Mouse (Mus musculus) left cerebral cortex, postnatal 10 days (tissue): ENCODE results near the gene Hnrnpul1. TPM values are rescaled to one million over a fixed set of nuclear protein-coding genes. Genes with fewer than 3 reads are reported as not detected.
"Not testable (repeated sequence)": the region's sequence is repeated elsewhere in the genome, so short reads cannot be mapped to it uniquely, and the experiment has no call there.

Source experiments
- DNase-seq, 2 experiments: peaks; one replicate each; pipeline ENCODE4 v3.0.0; 2021 to 2022; ENCODE audit warnings: low spot score in 2 of 2, mixed read lengths in 1 of 2; ENCODE audit errors: extremely low spot score in 1 of 2
- intact Hi-C: fragments of 180-260 bp; cut with DNase I; formaldehyde crosslinking; loops from one replicate; pipeline ENCODE4 v1.15.1; 2025
- total RNA-seq, 2 experiments: library from RNA; stranded (reverse); gene quantifications; 2 replicates each; pipeline ENCODE4 v1.2.3; 2021

Gene Hnrnpul1
- total RNA-seq, 2 experiments from 2014 or later, result 116 to 117 TPM

- intact Hi-C loops, result no loop called here
Measured at GRCm38 (mm10) chr7:25729862-25730261, 24.7 kb downstream of the Hnrnpul1 start.

DNA sequence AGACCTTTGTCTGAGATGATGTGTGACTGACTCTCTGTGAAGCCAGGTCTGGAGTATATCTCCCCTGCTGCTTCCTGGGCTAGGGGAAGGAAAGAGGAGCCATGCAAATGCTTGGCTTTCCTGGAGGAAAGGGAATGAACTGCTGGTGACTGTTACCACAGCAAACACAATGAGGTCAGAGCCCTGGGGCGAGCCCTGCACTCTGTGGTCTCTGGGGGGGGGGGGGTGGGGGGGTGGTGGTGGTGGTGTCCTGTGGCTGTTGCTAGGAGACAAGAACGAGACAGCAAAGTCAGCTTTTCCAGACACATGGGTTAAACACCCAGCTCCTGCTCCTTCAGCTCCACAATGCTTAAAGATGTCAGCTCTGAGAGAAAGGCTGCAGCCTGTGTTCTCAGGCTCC, 25.2 kb downstream of the Hnrnpul1 start:
- intact Hi-C loops, result no loop called here

More at GRCm38 (mm10) chr7:25729862-25730261, 24.7 kb downstream of the Hnrnpul1 start:
- no peak for DNase-seq

DNA sequence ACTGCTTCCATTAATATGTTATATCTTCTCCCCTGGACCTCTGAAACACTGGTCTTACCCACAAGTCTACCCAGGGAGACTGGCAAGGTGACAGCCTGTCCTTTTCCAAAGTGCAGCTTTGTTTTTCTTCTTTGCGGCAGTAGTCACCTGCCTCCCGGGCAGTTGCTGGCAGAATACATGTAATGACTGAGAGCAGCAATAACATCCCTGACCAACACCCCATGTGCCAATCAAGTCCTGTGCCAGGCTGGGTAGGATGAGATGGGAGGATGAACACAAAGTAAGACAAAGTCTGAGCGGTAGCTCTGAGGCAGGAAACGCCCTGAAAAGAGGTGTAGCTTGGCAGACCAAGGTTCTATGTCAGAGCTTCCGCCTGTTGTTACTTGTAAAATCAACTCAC, 26.8 kb downstream of the Hnrnpul1 start:
- intact Hi-C loops, result no loop called here
- no peak for DNase-seq

More for the DNA sequence above, 25.2 kb downstream of the Hnrnpul1 start:
- DNase-seq, result no peak

DNA sequence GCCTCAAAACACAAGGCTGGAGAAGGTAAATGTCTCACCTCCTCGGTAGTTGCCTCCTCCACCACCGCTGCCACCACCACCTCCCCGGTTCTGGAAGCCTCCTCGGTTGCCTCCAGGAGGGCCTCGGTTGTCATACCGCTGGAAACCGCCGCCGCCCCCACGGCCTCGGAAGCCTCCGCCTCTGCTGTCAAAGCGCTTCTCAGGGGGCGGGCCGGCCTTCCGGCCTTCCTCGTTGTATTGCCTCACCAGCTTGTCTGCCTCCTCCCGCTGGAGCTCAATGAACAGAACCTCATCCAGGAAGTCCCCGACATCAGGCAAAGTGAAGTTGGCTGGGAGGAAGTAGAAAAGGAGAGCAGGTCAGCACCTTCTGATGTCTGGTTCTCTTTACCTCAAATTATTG, 28.7 kb downstream of the Hnrnpul1 start:
- DNase-seq, result peak in 1 of 2 experiments; percentile 50
- intact Hi-C loops, result no loop called here

DNA sequence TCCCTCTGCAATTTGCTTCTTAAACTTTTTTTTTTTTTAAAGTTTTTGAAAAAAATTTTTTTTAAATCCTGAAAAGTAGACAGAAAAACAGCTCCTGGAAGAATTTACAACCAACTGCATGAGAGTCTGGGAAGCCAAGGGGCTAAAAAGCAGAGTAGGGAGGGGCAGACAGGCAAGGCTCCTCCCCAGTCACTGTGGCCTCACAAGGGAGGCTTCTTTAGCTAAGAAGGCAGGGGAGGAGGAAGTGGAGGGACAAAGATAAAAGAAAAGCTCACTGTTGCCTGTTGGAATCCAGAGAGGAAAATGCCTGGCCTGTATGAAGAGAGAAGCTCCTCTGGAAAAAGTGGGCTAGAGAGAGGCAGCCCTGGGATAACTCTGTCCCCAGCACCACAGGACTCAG, 32.8 kb downstream of the Hnrnpul1 start:
- DNase-seq, intact Hi-C loops: not testable (repeated sequence)

DNA sequence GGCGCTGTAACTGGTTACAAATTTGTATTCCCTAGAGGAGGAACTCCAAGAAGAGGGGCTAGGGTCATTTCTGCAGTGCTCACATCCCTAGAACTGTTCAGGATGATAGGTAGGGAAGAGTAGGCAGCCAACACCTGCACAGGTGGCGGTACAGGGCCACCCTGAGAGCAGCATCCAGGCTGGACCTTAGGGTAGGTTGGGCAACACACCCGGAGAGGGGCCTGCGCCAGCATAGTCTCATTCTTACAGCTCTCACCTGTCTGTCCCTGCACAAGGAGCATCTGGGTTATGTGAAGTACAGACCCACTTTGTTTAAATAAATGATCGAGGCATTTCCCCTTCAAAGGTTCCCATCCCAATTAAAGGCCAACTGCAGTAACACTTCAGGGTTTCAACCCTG, 33.8 kb downstream of the Hnrnpul1 start:
- DNase-seq, result no peak
- intact Hi-C loops, result no loop called here

DNA sequence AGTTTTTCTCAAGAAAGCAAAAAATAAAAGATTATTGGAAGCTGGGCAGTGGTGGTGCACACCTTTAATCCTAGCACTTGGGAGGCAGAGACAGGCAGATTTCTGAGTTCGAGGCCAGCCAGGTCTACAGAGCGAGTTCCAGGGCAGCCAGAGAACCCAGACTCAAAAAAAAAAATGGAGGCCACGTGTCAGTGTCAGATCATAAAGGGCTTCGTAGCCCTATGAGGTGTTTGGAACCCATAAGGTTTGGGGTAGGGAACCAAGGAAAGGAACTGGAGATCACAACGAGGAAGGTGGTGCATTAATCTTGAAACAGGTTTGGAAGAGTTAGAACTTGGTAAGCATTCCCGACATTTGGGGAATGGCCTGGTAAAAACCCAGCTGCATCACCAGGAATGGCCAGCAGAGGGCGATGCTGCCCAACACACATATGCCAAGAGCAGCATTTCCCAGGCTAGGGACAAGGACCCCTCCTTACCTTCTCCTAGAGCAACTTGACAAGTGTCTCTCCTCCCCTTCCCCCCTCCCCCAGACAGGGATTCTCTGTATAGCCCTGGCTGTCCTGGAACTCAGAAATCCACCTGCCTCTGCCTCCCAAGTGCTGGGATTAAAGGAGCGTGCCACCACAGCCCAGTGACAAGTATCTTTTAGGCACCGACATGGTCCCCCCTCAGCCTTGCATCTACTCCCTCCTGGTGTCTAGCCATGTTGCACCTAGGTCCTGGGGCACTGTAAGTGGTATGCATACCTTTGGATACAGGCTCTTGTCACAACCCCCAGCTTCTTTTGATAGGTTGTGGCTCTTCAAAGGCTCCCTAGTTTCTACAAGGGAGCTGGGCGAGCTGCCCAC, 34.6 kb downstream of the Hnrnpul1 start:
- intact Hi-C loops, result no loop called here
- DNase-seq, result peak; percentile 59 to 77

DNA sequence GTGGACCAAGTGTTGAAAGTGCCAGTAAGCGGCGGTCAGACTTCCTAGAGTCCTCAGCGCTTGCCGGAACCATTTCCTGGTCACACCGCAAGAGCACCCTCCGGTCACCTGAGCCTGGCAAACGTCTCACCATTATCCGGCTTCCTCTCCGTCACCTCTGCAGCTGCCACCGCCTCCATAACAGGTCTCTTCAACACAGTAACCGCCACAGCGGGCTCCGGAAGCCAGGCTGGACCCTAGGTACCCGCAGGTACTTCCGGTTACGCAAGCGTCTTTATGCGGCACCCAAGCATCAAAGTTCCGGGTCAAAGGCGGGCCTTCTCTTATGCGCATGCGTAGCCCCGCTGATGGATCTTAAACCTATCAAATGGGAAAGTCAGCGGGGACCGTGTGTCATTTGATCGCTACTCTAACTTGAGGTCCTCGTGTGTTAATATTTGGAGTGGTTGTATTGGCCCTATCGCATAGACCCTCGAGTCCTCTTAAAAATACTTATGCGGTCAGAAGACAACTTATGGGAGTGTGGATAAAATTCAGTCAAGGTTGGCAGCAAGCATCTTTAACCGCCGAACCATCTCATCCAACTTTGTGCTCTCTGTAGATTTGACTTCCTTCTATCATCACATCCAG, 35.7 kb downstream of the Hnrnpul1 start, which contains the start of gene Ccdc97:
Ccdc97 (minus strand) TSS at position 301 of the 630 bp plus-strand sequence.
- DNase-seq, result peak; percentile 93 to 94
- intact Hi-C loops, result no loop called here

GRCm38 (mm10) chr7:25717478-25717877, 37.1 kb downstream of the Hnrnpul1 start:
- intact Hi-C loops, result no loop called here
- no peak for DNase-seq

DNA sequence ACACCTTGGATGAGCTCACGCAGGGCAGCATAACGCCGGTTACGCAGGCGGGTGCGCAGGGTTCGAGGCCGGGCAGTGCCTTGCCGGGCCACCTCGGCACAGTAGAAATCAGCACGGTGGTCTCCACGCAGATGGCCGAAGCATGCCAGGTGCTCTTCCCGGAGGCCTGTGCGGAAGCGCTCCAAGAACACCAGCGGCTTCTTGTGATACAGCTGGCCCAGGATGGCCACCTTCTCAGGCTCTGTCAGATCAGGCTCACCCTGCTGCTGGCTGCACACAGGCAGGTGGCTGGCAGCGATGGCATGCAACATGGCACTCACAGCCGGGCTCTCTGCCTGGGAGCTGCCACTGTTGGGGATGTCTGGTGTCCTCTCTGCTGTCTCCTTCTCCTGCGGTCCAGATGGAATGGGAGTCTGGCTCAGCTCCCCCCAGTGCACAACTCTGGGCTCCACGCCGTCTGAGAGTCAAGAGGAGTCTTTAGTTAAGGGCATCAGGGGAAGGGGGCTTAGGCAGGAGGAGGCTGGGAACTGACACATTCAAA, 38.8 kb downstream of the Hnrnpul1 start:
- DNase-seq, result no peak
- intact Hi-C loops, result no loop called here

DNA sequence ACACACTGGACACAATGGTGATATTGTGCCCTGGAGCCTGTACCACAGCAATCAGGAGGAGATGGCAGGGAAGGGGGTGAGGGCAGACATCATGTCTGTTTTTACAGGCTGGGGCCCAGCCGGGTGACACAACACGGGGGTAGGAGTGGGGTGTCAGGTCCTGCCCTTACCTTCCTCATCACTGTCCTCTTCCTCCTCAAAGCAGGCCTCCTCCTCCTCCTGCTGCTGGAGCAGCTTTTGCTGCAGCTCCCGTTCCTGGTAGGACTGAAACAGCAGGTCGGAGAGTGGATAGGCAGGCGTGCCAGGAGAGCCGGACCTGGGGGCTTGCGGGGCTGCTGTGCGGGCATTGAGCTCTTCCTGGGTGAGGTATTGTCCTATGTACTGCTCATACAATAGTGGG, 40.0 kb downstream of the Hnrnpul1 start:
- intact Hi-C loops, result no loop called here

DNA sequence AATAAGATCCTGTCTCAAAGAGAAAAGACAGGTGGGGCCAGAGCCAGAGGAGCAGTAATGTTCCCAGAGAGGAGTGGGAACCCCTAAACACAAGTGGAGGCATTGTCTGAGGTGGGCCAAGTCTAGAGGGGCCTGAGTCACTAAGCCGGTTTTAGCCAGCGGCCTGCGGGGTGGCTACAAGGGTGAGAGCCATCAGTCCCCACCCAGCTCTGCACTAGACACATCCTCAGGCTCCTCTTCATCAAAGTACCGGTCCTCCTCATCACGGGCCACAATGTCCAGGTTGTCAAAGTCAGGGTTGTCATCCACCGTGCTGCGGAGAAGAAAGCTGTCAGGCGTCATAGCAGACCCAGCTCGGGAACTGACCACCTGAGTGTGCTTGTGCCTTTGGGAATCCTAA, 41.8 kb downstream of the Hnrnpul1 start:
- intact Hi-C loops, result no loop called here
- no peak for DNase-seq

More for the DNA sequence above, 40.0 kb downstream of the Hnrnpul1 start:
- no peak for DNase-seq

- intact Hi-C loops, result no loop called here
- peak in 1 of 2 experiments; percentile 83 for DNase-seq
Measured at GRCm38 (mm10) chr7:25711731-25712197, 42.8 kb downstream of the Hnrnpul1 start.

DNA sequence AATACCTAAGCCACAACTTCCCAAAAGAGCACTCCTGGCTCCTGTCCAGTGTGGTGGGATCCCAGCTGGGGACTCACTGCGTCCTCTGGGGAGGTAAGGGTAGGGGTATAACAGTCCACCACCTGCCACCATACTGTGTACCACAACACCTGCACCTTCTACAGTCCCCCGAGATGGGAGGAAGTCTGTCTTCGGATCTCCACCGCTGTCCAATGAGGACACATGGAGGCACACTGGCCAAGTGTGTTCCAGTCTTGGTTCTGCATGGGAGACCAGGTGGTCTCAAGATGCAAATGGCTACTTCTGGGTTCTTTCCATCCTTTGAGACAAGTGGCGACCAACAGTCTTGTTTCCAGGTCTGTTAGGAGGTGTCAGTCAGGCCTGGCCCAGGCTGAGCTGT, 43.4 kb downstream of the Hnrnpul1 start:
- intact Hi-C loops, result no loop called here
- DNase-seq, result no peak

DNA sequence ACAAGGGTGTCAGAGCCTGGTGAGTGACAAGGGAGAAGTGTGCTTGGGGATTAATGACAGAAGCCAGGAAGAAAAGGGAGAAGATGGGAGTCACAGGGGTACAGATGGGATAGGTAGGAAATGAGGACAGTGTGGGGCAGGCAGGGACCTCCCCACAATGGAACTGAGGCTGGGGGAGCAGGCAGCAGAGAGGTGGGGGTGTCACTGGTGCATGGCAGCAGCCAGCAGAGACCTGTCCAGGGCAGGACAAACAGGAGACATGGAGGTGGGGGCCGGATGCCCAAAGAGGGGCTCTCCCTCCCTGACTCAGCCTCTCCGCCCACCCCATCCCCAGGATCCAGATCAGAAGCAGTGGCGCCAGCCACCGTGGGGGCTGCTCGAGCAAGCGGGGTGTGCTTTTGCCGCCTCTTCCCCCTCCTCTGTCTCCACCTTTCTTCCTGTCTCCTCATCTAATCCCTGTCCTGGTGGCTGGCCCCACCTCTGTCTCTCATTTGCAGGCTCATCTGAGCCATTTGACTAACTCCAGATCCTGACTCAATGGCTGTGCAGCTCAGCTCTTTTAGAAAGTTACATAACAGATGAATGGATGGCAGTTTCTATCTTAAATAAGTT, 43.9 kb downstream of the Hnrnpul1 start:
- intact Hi-C loops, result no loop called here

GRCm38 (mm10) chr7:25709961-25710360, 44.6 kb downstream of the Hnrnpul1 start:
- DNase-seq, result peak in 1 of 2 experiments; percentile 76
- intact Hi-C loops, result no loop called here

More for the DNA sequence above, 43.9 kb downstream of the Hnrnpul1 start:
- peak in 1 of 2 experiments; percentile 69 for DNase-seq

- intact Hi-C loops, result no loop called here
- DNase-seq, result peak in 1 of 2 experiments; percentile 85
Measured at GRCm38 (mm10) chr7:25707581-25708292, 46.8 kb downstream of the Hnrnpul1 start.

- intact Hi-C loops, result no loop called here
- no peak for DNase-seq
Measured at GRCm38 (mm10) chr7:25706578-25707170, 47.9 kb downstream of the Hnrnpul1 start.
